20 mouse cellular contexts compared by ENCODE assay signal in the genomic region with DNA sequence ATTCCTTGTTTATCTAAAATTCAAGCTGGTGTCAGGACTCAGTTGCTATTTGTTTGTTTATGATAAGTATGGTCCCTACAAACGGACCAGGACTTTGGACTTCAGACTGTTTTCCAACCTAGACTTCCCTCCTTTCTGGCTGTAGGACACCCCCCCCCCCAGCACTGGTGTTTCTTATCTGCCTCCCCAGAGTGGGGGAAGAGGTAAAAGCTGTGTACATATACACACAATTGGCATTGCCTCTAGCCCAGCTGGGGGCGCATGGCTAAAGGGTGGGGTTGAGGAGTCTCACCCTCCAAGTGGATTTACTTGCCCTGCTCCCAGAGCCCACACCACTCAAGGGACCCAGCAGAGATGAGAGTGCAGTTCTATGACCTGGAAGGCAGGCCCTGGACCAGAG. TPM values are rescaled to one million over a fixed set of nuclear protein-coding genes. Genes with fewer than 3 reads are reported as not detected.
DNase-seq lines count a peak whose midpoint lies in the region; ATAC-seq and TF ChIP-seq lines count a peak whose summit lies in the region.
"Had no signal": no experiment of that assay in that cellular context is flagged by ENCODE, and none has a peak within 500 bp of the region (broad histone marks: within the 10 kb centered on the region; RNA-seq: fewer than 3 reads in every experiment).

No protein-coding gene starts in this region.

- H3K9ac ChIP-seq in liver, adult 2 months (ENCODE audit: low read depth, low read length), result peak overlapping the region; percentile 12; the same call in 1 of the 2 replicates
- H3K9ac ChIP-seq in stomach, embryonic 16.5 days (ENCODE audit: low read length), result no peak overlapping the region
- H3K9ac ChIP-seq in forebrain, embryonic 13.5 days, result no peak overlapping the region
- H3K9ac ChIP-seq: forebrain, embryonic 12.5 days; heart, embryonic 12.5 days; kidney, embryonic 15.5 days; limb, embryonic 13.5 days had no signal

- no peaks in the 10 kb centered on the region for H3K36me3 ChIP-seq in liver, adult 2 months (ENCODE audit: control insufficient read depth, insufficient read depth, low read length)
- no peaks in the 10 kb centered on the region for H3K36me3 ChIP-seq in stomach, embryonic 16.5 days (ENCODE audit: control insufficient read depth, insufficient read depth, low read length)
- H3K36me3 ChIP-seq in forebrain, embryonic 13.5 days (ENCODE audit: poor library complexity, severe bottlenecking), result no peaks in the 10 kb centered on the region
- H3K36me3 ChIP-seq: forebrain, embryonic 12.5 days; heart, embryonic 12.5 days; hindbrain, embryonic 10.5 days; kidney, embryonic 15.5 days; limb, embryonic 13.5 days had no signal

- no peaks in the 10 kb centered on the region for H3K79me2 ChIP-seq in liver, adult 2 months (ENCODE audit: control insufficient read depth, insufficient read depth, low read length)

- peak; percentile 8 for DNase-seq in gastrocnemius, adult 2 months
- no peak for DNase-seq in gastrocnemius, postnatal 25 days
- peak; percentile 90 for DNase-seq in liver, adult 2 months (ENCODE audit: extremely low read depth, low read depth, low spot score)
- DNase-seq in liver, result no peak
- DNase-seq in cerebellum, adult 11-12 months, result no peak
- DNase-seq: cerebellum, adult 8-10 months; gastrocnemius, postnatal 14 days; layer of hippocampus, postnatal 36 days; right cerebral cortex, postnatal 14 days; spleen, adult 18-20 months; thymus, postnatal 14 days had no signal

- no peaks in the 10 kb centered on the region for H3K27me3 ChIP-seq in liver, adult 2 months (ENCODE audit: control insufficient read depth, insufficient read depth, low read length)
- no peaks in the 10 kb centered on the region for H3K27me3 ChIP-seq in stomach, embryonic 16.5 days (ENCODE audit: control insufficient read depth, insufficient read depth, low read length)
- no peaks in the 10 kb centered on the region for H3K27me3 ChIP-seq in forebrain, embryonic 13.5 days
- H3K27me3 ChIP-seq: forebrain, embryonic 12.5 days; kidney, embryonic 15.5 days; limb, embryonic 13.5 days had no signal

- H3K4me1 ChIP-seq in liver, adult 2 months (ENCODE audit: control insufficient read depth, insufficient read depth, low read length), result peaks cover 26% of the 10 kb centered on the region
- peaks cover 28% of the 10 kb centered on the region for H3K4me1 ChIP-seq in brown adipose tissue, adult 24 weeks (ENCODE audit: control insufficient read depth, insufficient read depth, insufficient read length, low read length)
- no peaks in the 10 kb centered on the region for H3K4me1 ChIP-seq in stomach, embryonic 16.5 days (ENCODE audit: control insufficient read depth, insufficient read depth, low read length)
- H3K4me1 ChIP-seq in forebrain, embryonic 13.5 days, result no peaks in the 10 kb centered on the region
- H3K4me1 ChIP-seq: forebrain, embryonic 12.5 days; hindbrain, embryonic 10.5 days; kidney, embryonic 15.5 days; limb, embryonic 13.5 days had no signal

- WGBS in liver, adult 2 months, result 15% methylated on average over 2 of the region's 2 CpGs
- WGBS in stomach, embryonic 16.5 days, result 46% methylated on average over 2 of the region's 2 CpGs
- 92% methylated on average over 2 of the region's 2 CpGs for WGBS in forebrain, embryonic 13.5 days

- no peak for TF ChIP-seq CTCF in gastrocnemius, adult 2 months (IDR thresholded peaks at IDR 0.05)
- TF ChIP-seq CTCF in liver, adult 2 months (IDR thresholded peaks at IDR 0.05; ENCODE audit: low read depth, low read length), result no peak

- H3K9me3 ChIP-seq in stomach, embryonic 16.5 days (replicated peaks; ENCODE audit: control insufficient read depth, low read length), result no peaks in the 10 kb centered on the region
- no peaks in the 10 kb centered on the region for H3K9me3 ChIP-seq in forebrain, embryonic 13.5 days (replicated peaks)
- H3K9me3 ChIP-seq: forebrain, embryonic 12.5 days; heart, embryonic 12.5 days; hindbrain, embryonic 10.5 days; kidney, embryonic 15.5 days; limb, embryonic 13.5 days had no signal

- no peak overlapping the region for H3K4me3 ChIP-seq in gastrocnemius, adult 2 months
- no peak overlapping the region for H3K4me3 ChIP-seq in liver, adult 2 months (ENCODE audit: insufficient read depth, low read depth, low read length)
- H3K4me3 ChIP-seq in brown adipose tissue, adult 24 weeks (ENCODE audit: insufficient read depth, low read depth, low read length), result no peak overlapping the region
- H3K4me3 ChIP-seq in stomach, embryonic 16.5 days (replicated peaks; ENCODE audit: low read length), result no peak overlapping the region
- no peak overlapping the region for H3K4me3 ChIP-seq in forebrain, embryonic 13.5 days
- H3K4me3 ChIP-seq: forebrain, embryonic 12.5 days; heart, embryonic 12.5 days; hindbrain, embryonic 10.5 days; kidney, embryonic 15.5 days; limb, embryonic 13.5 days had no signal

- intact Hi-C loops in gastrocnemius, adult 2 months (cut with DNase I), result no loop called here

- no peak for TF ChIP-seq POLR2A in liver, adult 2 months (IDR thresholded peaks at IDR 0.05; ENCODE audit: extremely low read depth, insufficient read depth, low read length)

- no peak overlapping the region for H3K4me2 ChIP-seq in stomach, embryonic 16.5 days (ENCODE audit: low read depth, low read length)
- H3K4me2 ChIP-seq in forebrain, embryonic 13.5 days, result no peak overlapping the region
- H3K4me2 ChIP-seq: forebrain, embryonic 12.5 days; heart, embryonic 12.5 days; kidney, embryonic 15.5 days; limb, embryonic 13.5 days had no signal

- H3K27ac ChIP-seq in gastrocnemius, adult 2 months, result peak overlapping the region; percentile 59
- peak overlapping the region; percentile 75 for H3K27ac ChIP-seq in liver, adult 2 months (replicated peaks; ENCODE audit: insufficient read depth, low read depth, low read length)
- peak overlapping the region; percentile 50 for H3K27ac ChIP-seq in brown adipose tissue, adult 24 weeks (replicated peaks; ENCODE audit: low read depth, low read length)
- H3K27ac ChIP-seq in stomach, embryonic 16.5 days (ENCODE audit: low read length), result 0 out of 2 replicates have a peak overlapping the region, but pooled peaks have one; percentile 8
- no peak overlapping the region for H3K27ac ChIP-seq in forebrain, embryonic 13.5 days
- H3K27ac ChIP-seq: forebrain, embryonic 12.5 days; hindbrain, embryonic 10.5 days; kidney, embryonic 15.5 days; limb, embryonic 13.5 days had no signal

- ATAC-seq in stomach, embryonic 16.5 days (ENCODE audit: insufficient read depth, low FRiP score), result peak; percentile 73; the same call in 1 of the 2 replicates
- ATAC-seq in forebrain, embryonic 13.5 days, result no peak
- ATAC-seq: midbrain, embryonic 16.5 days had no signal

RNA-seq across cellular contexts. Expression of a gene that starts 30.3 kb away (rescaled TPM):
- under 1 TPM in 1 of 2 experiments, not detected in 1; 0.08 TPM for total RNA-seq in gastrocnemius, adult 2 months (2021)
- total RNA-seq in gastrocnemius, postnatal 25 days (2021), result under 1 TPM in 1 of 2 experiments, not detected in 1; 0.15 TPM
- total RNA-seq in liver, adult 2 months (2014; rRNA removed), result 0.46 and 0.54 TPM in 2 replicates
- 1.2 and 1.6 TPM in 2 replicates for polyA plus RNA-seq in liver, adult 2 months (2012; rRNA removed)
- polyA plus RNA-seq in brown adipose tissue, adult 24 weeks (2012; ENCODE audit: insufficient read depth, insufficient read length, missing spikeins), result not detected in 2 replicates
- 0.19 and 0.25 TPM in 2 replicates for polyA plus RNA-seq in stomach, embryonic 16.5 days (2015; fragmentation: Nextera tagmentation; extraction: Ambion mirVana)
- polyA plus RNA-seq in forebrain, embryonic 13.5 days (2015; fragmentation: Nextera tagmentation; extraction: Ambion mirVana), result 1.8 and 3.0 TPM in 2 replicates

RNA-seq across cellular contexts. Expression of a gene that starts 40.3 kb away (rescaled TPM):
- 1 to 10 TPM; 5.8 to 6.4 TPM for total RNA-seq in gastrocnemius, adult 2 months (2021)
- 1 to 10 TPM; 4.9 to 8.4 TPM for total RNA-seq in gastrocnemius, postnatal 25 days (2021)
- total RNA-seq in liver, adult 2 months (2014; rRNA removed), result 22.6 and 24.4 TPM in 2 replicates
- 11.3 and 13.6 TPM in 2 replicates for polyA plus RNA-seq in liver, adult 2 months (2012; rRNA removed)
- polyA plus RNA-seq in brown adipose tissue, adult 24 weeks (2012; ENCODE audit: insufficient read depth, insufficient read length, missing spikeins), result 4.5 and 5.8 TPM in 2 replicates
- 1.6 and 1.7 TPM in 2 replicates for polyA plus RNA-seq in stomach, embryonic 16.5 days (2015; fragmentation: Nextera tagmentation; extraction: Ambion mirVana)
- polyA plus RNA-seq in forebrain, embryonic 13.5 days (2015; fragmentation: Nextera tagmentation; extraction: Ambion mirVana), result 1.6 and 1.8 TPM in 2 replicates

Comparison
In these comparisons a context has a peak if more than half of its experiments do, and no peak if none do; other contexts are left out.
1. DNase-seq: peak in gastrocnemius, adult 2 months (single experiment) and liver, adult 2 months (single experiment); none in gastrocnemius, postnatal 25 days (single experiment), liver (single experiment) and cerebellum, adult 11-12 months (single experiment).